Mouse (Mus musculus) limb, embryonic 13.5 days (tissue): Measurements from ENCODE around the gene Urad. TPM values are rescaled to one million over a fixed set of nuclear protein-coding genes. Genes with fewer than 3 reads are reported as not detected.

Experiments
- ATAC-seq: fragments of 200-750 bp; cut with Nextera tagmentation; 2 replicates; pipeline ENCODE4 v1.8.0; 2017; ENCODE audit warnings: low read depth, moderate number of reproducible peaks, moderate TSS enrichment; ENCODE audit not compliant: low FRiP score
- H3K27ac ChIP-seq: fragments of 300-500 bp; sonication (generic); 2 replicates; pipeline ENCODE4 v1.5.1; 2015; ENCODE audit warnings: inconsistent platforms, mild to moderate bottlenecking, moderate library complexity
- H3K27me3 ChIP-seq: fragments of 300-500 bp; sonication (generic); 2 replicates; pipeline ENCODE4 v1.6.1; 2015; ENCODE audit warnings: mild to moderate bottlenecking, inconsistent platforms
- H3K36me3 ChIP-seq: fragments of 300-500 bp; sonication (generic); 2 replicates; pipeline ENCODE4 v1.6.1; 2015; ENCODE audit warnings: inconsistent platforms, mild to moderate bottlenecking, moderate library complexity
- H3K4me1 ChIP-seq: fragments of 300-500 bp; sonication (generic); 2 replicates; pipeline ENCODE4 v1.6.1; 2015; ENCODE audit warnings: inconsistent platforms
- H3K4me2 ChIP-seq: fragments of 300-500 bp; sonication (generic); replicated peaks from 2 replicates; pipeline ENCODE4 v1.6.1; 2015; ENCODE audit warnings: inconsistent platforms, mild to moderate bottlenecking, moderate library complexity
- H3K4me3 ChIP-seq: fragments of 300-500 bp; sonication (generic); 2 replicates; pipeline ENCODE4 v1.5.1; 2015; ENCODE audit warnings: moderate library complexity, mild to moderate bottlenecking, inconsistent platforms
- H3K9ac ChIP-seq: fragments of 300-500 bp; sonication (generic); 2 replicates; pipeline ENCODE4 v1.6.1; 2015; ENCODE audit warnings: mild to moderate bottlenecking, inconsistent platforms
- H3K9me3 ChIP-seq: fragments of 300-500 bp; sonication (generic); 2 replicates; pipeline ENCODE4 v1.6.1; 2016; ENCODE audit warnings: inconsistent platforms
- WGBS: fragments of 180-500 bp; shearing (Covaris S2); methylation state at CpG from one replicate; pipeline ENCODE4 v1.1.7; 2015; 5-methylcytosine and 5-hydroxymethylcytosine counted together
- polyA plus RNA-seq: library from polyadenylated mRNA; unstranded; fragments of >200 nt; fragmentation: Nextera tagmentation; extraction: Ambion mirVana; gene quantifications from 2 replicates; pipeline ENCODE4 v1.2.1, GENCODE M21; 2015

The Urad gene
- polyA plus RNA-seq, 1 experiment from 2014 or later: not detected

- 0% methylated on average over 16 of the region's 16 CpGs for WGBS
- no peaks in the 10 kb centered on the region for H3K36me3 ChIP-seq
- H3K4me3 ChIP-seq: peak overlapping the region; percentile 11; the same call in 1 of the 2 replicates
- no peak for ATAC-seq
- no peaks in the 10 kb centered on the region for H3K9me3 ChIP-seq
- H3K4me1 ChIP-seq: peaks cover 31% of the 10 kb centered on the region
- no peak overlapping the region for H3K27ac ChIP-seq
- H3K27me3 ChIP-seq: peaks cover 100% of the 10 kb centered on the region
- H3K4me2 ChIP-seq: peak overlapping the region; percentile 16; the same call in 1 of the 2 replicates
- H3K9ac ChIP-seq: no peak overlapping the region
Observed at GRCm38 (mm10) chr5:147305166-147305565, 17.1 kb downstream of the Urad start.

- no peak for ATAC-seq
- Histone ChIP-seq H3K9ac (no peak overlapping the region), H3K27me3 (peaks cover 100% of the 10 kb centered on the region), H3K27ac (no peak overlapping the region), H3K4me2 (peak overlapping the region; percentile 16; the same call in 1 of the 2 replicates), H3K9me3 (no peaks in the 10 kb centered on the region), H3K36me3 (no peaks in the 10 kb centered on the region), H3K4me3 (peak overlapping the region; percentile 11), H3K4me1 (peaks cover 36% of the 10 kb centered on the region)
- WGBS: under 1% methylated on average over 54 of the region's 54 CpGs
Observed at GRCm38 (mm10) chr5:147304276-147305155, 17.7 kb downstream of the Urad start.

GRCm38 (mm10) chr5:147302746-147303400, 19.4 kb downstream of the Urad start:
- Histone ChIP-seq H3K9me3 (no peaks in the 10 kb centered on the region), H3K9ac (no peak overlapping the region), H3K4me2 (no peak overlapping the region), H3K27me3 (peaks cover 100% of the 10 kb centered on the region), H3K36me3 (no peaks in the 10 kb centered on the region), H3K4me3 (no peak overlapping the region), H3K4me1 (peaks cover 40% of the 10 kb centered on the region), H3K27ac (no peak overlapping the region)
- WGBS: 7% methylated on average over 13 of the region's 13 CpGs
- no peak for ATAC-seq

GRCm38 (mm10) chr5:147302141-147302540, 20.1 kb downstream of the Urad start:
- H3K4me1 ChIP-seq: peaks cover 39% of the 10 kb centered on the region
- H3K27me3 ChIP-seq: peaks cover 100% of the 10 kb centered on the region
- no peaks in the 10 kb centered on the region for H3K36me3 ChIP-seq
- 20% methylated on average over 8 of the region's 8 CpGs for WGBS
- ATAC-seq: no peak
- H3K9me3 ChIP-seq: no peaks in the 10 kb centered on the region
- H3K4me3 ChIP-seq: no peak overlapping the region
- no peak overlapping the region for H3K27ac ChIP-seq
- H3K9ac ChIP-seq: no peak overlapping the region
- H3K4me2 ChIP-seq: no peak overlapping the region

- Histone ChIP-seq H3K27ac (no peak overlapping the region), H3K9me3 (no peaks in the 10 kb centered on the region), H3K9ac (no peak overlapping the region), H3K4me2 (no peak overlapping the region), H3K4me1 (peaks cover 35% of the 10 kb centered on the region), H3K27me3 (peaks cover 100% of the 10 kb centered on the region), H3K4me3 (no peak overlapping the region), H3K36me3 (no peaks in the 10 kb centered on the region)
- no peak for ATAC-seq
- WGBS: 1% methylated on average over 10 of the region's 10 CpGs
Observed at GRCm38 (mm10) chr5:147301781-147302070, 20.5 kb downstream of the Urad start.

- Histone ChIP-seq H3K36me3 (no peaks in the 10 kb centered on the region), H3K9me3 (no peaks in the 10 kb centered on the region), H3K4me1 (peaks cover 29% of the 10 kb centered on the region), H3K27me3 (peaks cover 98% of the 10 kb centered on the region), H3K4me2 (no peak overlapping the region), H3K4me3 (no peak overlapping the region), H3K27ac (no peak overlapping the region), H3K9ac (no peak overlapping the region)
- WGBS: 6% methylated on average over 21 of the region's 21 CpGs
- no peak for ATAC-seq
Observed at GRCm38 (mm10) chr5:147300917-147301780, 21.1 kb downstream of the Urad start.

- H3K4me1 ChIP-seq: peaks cover 17% of the 10 kb centered on the region
- 8% methylated on average over 4 of the region's 4 CpGs for WGBS
- peak overlapping the region; percentile 25; the same call in 1 of the 2 replicates for H3K9ac ChIP-seq
- no peaks in the 10 kb centered on the region for H3K9me3 ChIP-seq
- H3K27me3 ChIP-seq: peaks cover 96% of the 10 kb centered on the region
- no peak overlapping the region for H3K27ac ChIP-seq
- H3K4me3 ChIP-seq: peak overlapping the region; percentile 31
- no peak for ATAC-seq
- peak overlapping the region; percentile 59 for H3K4me2 ChIP-seq
- H3K36me3 ChIP-seq: no peaks in the 10 kb centered on the region
Observed at GRCm38 (mm10) chr5:147300001-147300363, 22.3 kb downstream of the Urad start.

GRCm38 (mm10) chr5:147299255-147300000, 22.8 kb downstream of the Urad start:
- peak overlapping the region; percentile 31 for H3K4me3 ChIP-seq
- H3K36me3 ChIP-seq: no peaks in the 10 kb centered on the region
- peak overlapping the region; percentile 59 for H3K4me2 ChIP-seq
- ATAC-seq: peak; percentile 83
- H3K27ac ChIP-seq: no peak overlapping the region
- H3K9ac ChIP-seq: peak overlapping the region; percentile 25; the same call in 1 of the 2 replicates
- peaks cover 96% of the 10 kb centered on the region for H3K27me3 ChIP-seq
- H3K4me1 ChIP-seq: peaks cover 12% of the 10 kb centered on the region
- WGBS: 1% methylated on average over 41 of the region's 41 CpGs
- H3K9me3 ChIP-seq: no peaks in the 10 kb centered on the region

GRCm38 (mm10) chr5:147297249-147297648, 25.0 kb downstream of the Urad start:
- Histone ChIP-seq H3K9ac (no peak overlapping the region), H3K27me3 (peaks cover 96% of the 10 kb centered on the region), H3K4me1 (peaks cover 19% of the 10 kb centered on the region), H3K9me3 (no peaks in the 10 kb centered on the region; the same call in 1 of the 2 replicates), H3K4me3 (no peak overlapping the region), H3K4me2 (no peak overlapping the region), H3K36me3 (no peaks in the 10 kb centered on the region), H3K27ac (no peak overlapping the region)
- no peak for ATAC-seq
- 52% methylated on average over 5 of the region's 5 CpGs for WGBS

GRCm38 (mm10) chr5:147294121-147294520, 28.1 kb downstream of the Urad start:
- no peak overlapping the region for H3K27ac ChIP-seq
- no peak for ATAC-seq
- peaks cover 72% of the 10 kb centered on the region for H3K27me3 ChIP-seq
- WGBS: 28% methylated on average over 20 of the region's 20 CpGs
- H3K4me2 ChIP-seq: no peak overlapping the region
- H3K9me3 ChIP-seq: no peaks in the 10 kb centered on the region; the same call in 1 of the 2 replicates
- H3K4me3 ChIP-seq: no peak overlapping the region
- no peaks in the 10 kb centered on the region for H3K36me3 ChIP-seq
- peaks cover 9% of the 10 kb centered on the region; the same call in 1 of the 2 replicates for H3K4me1 ChIP-seq
- no peak overlapping the region for H3K9ac ChIP-seq

- H3K27me3 ChIP-seq: peaks cover 64% of the 10 kb centered on the region
Observed at GRCm38 (mm10) chr5:147293127-147293910, 28.9 kb downstream of the Urad start.

More at GRCm38 (mm10) chr5:147293127-147293910, 28.9 kb downstream of the Urad start:
- 22% methylated on average over 18 of the region's 18 CpGs for WGBS
- ATAC-seq: peak; percentile 87
- Histone ChIP-seq H3K4me2 (no peak overlapping the region), H3K9me3 (no peaks in the 10 kb centered on the region; the same call in 1 of the 2 replicates), H3K4me3 (no peak overlapping the region), H3K4me1 (peaks cover 9% of the 10 kb centered on the region; the same call in 1 of the 2 replicates), H3K27ac (no peak overlapping the region), H3K9ac (no peak overlapping the region), H3K36me3 (no peaks in the 10 kb centered on the region)
